Mouse (Mus musculus) embryo, embryonic 9.5 days (tissue): Measurements from ENCODE around the gene Sept9.
A peak's percentile ranks its signal among the peaks of the same experiment; 100 is the strongest.

Experiments used
- DNase-seq: peaks from one replicate; pipeline ENCODE4 v3.0.0-alpha.2; 2017; ENCODE audit errors: extremely low spot score

Sept9 gene

DNA sequence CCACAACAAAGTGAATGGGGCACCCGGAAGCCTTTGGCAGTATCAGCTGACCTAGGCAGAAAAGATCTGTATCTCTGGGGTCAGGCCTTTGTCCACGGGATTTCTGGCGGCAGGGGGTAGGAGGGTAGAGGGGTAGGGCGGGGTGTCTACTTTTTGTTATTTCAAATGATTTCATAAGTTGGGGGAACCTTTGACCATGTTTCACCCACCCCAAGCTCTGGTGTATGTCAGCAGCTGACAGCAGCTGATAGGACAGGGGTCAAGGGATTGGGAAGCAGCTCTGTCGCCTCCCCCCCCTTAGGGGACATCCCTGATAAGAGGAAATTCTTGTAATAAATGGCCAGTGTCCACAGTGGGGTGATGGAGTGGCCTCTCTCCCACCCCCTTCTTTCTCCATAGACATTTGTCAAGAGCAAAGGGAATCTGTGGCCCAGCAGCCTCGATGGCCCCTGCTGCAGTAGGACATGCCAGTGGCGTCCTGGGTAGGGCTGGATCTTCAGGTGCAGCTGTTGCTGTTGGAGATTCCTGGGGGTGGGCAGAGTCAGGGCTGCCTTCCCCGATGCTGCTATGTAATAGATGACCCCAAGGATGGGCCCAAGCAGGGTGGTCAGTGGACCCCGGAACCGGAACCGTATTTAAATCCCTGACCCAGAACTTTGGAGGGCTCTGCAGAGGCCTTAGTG lies 145.0 kb downstream of the Sept9 start:
- DNase-seq, result no peak

DNA sequence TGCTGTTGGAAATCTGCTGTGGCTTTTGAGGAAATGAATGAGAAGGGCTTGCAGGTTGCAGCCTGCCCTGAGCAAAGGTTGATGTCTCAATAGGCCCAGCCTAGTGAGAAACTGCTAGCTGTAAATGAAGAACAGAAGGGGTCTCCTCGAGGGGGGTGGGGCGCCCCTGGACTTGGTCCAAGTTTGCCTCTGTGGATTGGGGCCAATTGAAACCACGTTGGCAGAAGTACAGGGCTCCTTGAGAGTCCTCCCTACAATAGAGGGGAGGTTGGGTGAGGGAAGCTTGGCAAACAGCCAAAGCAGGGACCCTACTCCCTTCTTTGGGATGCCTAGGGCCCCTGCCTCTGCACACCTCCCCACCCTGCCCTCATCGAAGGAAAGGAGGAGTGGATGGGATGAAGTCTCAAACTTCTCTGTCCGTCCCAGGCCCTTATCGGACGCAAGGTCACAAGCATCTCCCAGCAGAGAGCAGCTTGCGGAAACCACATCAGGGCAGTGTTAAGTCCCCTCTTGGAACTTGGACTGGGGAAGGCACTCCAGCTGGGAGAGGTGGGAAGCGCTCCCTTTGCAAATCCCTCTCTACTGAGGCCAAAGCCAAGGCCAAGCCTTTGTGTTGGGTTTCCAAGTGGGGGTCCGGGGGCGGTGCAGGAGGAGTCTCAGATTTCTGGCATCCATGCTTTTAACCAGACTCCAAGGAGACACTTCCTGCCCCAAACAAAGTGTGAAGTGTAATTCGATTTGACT lies 145.7 kb downstream of the Sept9 start:
- DNase-seq, result no peak

DNA sequence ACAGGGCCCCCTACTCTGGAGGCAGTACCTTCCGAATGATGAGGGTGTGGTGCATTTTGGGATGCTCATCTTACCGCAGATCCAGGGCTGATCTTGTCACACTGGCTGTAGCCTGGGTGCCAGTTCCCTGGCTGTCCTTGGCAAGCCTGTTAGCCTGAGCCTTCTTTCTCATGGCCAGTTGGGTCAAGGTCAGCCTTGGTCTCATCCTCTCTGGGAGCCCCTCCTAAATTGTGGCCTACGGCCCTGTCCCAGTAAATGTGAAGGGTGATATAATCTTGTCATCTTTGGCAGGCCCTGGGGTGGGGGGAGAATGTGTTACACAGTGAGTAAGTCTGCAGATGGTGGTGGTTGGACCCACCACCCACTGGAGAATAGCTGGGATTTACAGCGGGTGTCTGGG lies 147.8 kb downstream of the Sept9 start:
- no peak for DNase-seq

DNA sequence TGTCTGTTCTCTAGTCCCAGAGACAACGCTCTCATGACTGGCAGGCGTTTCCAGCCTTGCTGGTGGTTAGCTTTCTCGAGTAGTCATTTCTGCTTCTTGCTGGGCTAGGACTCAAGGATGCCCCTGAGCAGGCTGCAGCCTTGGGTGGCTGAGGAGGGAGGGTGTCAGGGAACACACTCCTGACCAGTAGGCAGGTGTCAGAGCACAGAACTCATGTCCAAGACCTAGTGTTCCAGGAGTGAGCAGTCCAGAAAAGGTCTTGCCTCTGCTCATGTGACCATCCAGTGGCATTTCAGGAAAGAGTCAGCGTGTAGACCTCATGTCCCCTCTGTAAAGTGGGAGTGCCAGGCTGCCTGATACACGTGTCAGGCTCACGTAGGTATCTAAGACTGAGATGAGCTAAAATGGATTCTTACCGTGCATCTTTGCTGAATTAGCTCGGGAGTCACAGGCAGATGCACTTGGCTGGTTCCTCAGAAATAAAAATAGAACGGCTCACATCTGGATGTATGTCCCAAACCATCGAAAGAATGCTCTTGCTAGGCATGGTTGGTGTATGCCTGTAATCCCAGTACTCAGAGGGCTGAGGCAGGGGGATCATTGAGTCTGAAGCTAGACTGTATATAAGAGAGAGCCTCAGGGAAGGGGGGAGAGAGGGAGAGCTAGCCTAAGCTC lies 149.1 kb downstream of the Sept9 start:
- no peak for DNase-seq

DNA sequence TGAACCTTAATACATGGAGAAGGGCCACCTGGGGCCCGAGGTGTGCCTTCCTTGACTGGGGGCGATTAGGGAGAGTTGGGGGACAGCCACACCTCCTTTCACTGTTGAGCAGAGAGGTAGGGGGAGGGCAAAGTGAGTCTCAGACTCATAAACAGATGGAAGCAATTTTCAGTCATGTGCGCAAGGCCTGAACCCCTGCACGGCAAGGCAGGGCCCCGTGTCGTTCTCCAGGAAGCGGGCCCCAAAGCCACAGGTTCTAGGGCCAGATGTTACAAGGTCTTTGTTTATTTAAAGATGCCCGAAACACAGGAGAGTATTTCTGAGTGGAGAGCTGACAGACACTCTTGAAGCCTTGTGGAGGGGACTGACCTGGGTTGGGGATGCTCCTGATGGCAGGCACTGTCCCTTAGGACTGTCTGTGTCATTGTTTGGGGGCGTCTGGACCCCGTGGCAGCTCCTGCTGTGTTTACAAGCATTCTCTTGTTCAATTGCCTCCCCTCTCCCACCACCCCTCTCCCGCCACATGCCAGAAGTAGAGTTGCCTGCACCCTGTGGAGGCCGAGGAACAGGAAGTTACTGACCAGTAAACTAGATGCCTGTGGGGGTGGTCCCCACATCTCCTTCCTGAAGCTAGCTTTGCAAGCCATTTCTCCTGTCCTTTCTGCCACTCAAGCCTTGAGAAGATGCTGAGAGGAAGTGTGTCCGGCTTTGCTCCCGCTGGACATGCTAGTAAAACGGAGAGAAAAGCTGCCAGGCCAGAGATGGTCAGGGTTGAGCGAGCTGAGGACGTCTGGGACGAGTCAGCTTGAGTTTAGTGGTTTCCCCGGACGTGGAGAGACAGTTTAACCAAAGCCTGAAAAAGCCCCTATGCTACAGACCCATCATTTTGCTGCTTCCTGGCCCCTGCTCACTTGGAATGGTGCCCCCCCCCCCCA lies 150.2 kb downstream of the Sept9 start:
- no peak for DNase-seq

DNA sequence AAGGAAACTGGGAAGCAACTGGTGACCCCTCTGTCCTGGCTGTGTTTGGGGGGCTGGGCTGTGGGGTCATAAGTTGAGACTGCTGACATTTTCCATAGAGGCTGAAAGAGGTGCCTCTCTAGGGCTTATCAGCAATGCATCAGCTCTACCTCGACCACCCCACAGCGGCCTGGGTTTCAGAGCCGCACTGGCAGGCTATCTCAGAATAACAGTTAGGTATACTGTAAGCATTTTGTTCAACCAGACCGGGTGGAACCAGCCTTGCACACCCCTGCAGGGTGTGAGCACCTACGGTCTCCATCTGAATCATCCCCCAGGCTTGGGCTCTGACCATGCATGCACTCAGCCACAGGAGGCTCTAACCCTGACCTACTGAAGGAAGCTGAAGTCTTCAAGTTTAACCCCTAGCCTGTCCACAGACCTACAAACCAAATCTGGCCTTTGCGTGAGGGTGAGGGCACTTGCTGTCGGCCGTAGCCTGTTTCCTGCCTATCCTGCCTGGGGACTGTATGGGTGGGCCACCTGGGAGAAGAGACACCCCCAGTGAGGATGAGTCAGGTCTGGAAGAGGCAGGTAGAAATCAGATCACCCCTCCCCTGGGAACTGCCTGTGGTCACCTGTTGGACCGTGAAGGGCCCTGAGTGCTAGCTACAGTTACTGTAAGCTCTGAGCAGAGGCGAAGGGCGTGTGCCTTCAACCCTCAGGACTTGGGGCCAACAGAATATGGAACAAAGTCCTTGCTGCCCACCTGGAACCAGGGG lies 151.2 kb downstream of the Sept9 start:
- DNase-seq, result no peak

DNA sequence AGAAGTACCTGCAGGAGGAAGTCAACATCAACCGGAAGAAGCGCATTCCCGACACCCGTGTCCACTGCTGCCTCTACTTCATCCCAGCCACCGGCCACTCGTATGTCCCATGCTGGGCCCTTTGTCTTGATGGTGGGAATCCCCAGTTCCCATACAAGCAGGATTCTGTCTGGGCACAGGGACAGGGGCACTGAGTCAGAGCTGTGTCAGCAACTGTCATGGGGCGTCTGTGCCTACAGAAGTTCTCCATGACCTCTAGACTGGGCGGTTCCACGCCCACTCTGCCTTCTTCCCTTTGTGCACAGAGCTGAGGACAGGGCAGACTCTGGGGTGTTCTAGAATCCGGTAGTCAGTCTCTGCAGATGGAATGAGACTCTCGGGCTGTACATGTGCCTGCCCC lies 153.7 kb downstream of the Sept9 start:
- no peak for DNase-seq

DNA sequence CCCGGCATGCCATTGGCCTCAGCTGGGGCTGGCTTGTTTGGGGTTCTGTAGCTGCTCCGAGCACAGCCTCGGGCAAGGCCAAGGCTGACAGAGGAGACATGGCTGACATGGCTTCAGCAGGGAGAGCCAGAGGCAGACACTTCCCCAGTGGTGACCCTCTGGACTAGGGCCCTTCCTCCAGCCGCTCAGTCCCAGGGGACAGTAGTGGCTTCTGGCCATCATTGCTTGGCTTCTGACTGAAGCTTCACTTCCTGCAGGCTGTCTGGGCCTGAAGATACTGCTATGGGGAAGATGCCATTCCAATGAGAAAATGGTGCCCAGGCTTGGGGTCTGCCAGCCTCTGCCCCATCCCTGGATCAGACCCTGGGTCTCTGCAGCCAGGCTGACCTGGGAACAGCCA lies 154.6 kb downstream of the Sept9 start:
- no peak for DNase-seq

DNA sequence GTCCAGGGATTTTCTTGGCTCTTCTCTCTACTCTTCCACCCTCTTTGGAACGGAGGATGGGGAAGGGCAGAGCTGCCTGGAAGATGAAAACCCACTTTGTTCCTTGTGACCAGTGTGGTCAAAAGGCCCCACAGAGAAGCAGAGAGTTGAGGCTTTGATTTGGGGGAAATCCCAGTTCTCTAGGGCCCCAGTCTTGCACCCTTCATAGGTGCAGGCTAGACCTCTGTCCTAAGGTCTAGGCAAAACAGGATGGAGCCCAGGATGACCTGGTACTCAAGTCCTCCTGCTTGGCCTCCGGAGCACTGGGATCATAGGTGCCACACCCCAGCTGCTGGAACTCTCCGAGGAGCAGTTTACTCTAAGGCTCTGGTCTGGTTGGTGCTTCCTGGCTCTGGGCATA lies 157.5 kb downstream of the Sept9 start:
- no peak for DNase-seq

DNA sequence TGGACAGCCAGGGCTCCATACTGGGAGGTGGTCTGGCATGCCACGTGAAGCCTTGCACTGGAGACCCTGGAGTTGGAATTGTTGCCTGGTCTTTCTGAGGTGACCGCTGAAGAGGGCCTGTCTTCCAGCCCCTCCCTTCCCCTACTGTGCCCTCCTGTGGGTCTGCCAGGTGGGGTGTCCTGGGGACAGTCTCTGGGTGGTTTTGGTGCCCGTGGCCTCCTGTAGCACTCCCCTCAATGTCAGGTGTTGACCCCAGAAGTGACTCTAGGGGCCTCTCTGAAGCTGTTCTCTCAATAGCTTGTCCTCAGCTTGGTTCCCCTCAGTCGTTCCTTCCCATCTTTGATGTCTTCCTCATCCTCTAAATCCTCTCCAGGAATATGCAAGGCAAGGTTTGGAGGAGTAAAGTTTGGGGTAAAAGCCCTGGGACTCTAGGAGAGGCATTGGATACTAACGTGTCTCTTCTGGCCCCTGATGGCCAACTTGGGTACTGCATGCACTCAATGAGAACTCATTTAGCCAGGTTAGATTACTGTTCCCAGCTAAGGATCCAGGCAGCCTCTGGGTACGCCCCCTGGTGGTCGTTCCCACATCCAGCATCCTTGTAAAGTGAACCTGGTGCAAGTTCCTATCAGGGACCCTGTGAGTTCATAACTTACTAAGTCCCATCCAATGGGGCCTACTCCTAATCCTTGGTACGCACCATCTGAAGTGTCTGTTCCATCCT lies 158.6 kb downstream of the Sept9 start:
- DNase-seq, result peak; percentile 94

DNA sequence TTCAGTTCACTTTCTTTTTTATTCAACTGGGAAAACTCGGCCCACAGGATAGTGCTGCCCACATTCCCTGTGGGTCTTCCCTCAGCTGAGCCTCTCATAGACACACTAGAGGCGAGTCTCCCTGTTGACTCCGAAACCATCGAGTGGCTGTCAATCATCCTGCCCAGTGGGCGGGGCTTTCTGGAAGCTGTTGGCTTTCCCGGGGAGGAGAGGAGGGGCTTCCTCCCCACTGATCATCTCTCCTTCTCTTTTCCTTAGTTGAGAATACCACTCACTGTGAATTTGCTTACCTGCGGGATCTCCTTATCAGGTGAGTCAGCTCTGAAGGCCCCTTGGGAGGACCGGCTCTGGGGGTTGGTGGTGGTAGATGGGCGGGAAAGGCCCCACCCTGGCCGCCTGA lies 159.7 kb downstream of the Sept9 start:
- no peak for DNase-seq

DNA sequence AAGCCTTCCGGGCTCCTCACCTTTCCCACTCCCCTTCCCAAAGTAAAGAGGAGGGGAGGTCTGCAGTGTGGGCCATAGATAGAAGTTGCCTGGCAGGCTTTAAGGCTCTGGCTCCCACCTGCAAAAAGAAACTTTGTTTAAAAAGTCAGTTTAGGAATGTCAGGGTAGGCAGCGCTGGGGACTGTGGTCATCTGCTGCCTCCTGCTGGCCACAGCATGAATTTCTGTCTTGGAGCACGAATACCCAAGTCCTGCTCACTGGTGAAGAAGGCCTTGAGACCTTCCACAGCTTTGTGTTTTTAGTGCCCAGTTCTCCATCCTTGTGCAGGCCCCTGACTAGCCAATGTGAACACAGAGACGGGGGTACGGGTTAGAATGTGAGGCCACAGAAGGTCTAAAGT lies 160.4 kb downstream of the Sept9 start:
- peak; percentile 69 for DNase-seq

DNA sequence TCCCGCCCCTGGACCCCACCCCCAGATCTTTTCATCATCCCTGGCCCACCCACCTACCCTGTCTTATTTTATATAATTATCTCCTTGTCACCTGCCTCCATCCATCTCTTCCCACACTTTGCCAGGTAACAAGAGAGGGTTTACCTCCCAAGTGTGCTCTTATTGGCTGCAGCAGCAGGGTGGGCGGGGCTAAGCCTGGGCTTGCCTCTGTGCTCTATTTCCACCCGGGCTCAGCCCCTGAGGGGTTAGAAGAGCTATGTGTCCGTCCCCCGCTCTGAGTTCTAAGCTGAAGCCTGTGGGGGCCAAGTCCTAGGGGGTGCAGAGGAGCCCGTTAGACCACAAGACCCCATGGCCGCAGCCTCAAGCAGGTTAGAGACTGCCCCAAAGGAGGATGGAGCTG lies 161.1 kb downstream of the Sept9 start:
- DNase-seq, result no peak

DNA sequence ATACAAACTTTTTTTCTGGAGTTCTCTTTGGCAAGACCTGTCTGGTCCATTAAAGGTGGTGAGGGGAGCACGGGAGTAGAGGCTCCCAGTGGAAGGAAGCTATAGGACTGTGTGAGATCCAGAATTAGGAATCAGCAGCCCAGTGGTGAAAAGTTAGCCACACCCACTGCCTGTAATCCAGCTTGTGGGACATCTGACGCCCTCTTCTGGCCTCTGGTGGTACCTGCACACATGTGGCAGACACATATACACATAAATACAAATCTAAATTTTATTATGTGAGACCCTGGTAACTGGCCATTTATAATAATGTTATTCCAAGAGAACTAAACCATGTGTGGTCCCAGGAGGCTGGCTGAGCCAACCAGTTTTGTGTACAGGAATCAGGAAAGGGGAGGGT lies 162.8 kb downstream of the Sept9 start:
- no peak for DNase-seq

DNA sequence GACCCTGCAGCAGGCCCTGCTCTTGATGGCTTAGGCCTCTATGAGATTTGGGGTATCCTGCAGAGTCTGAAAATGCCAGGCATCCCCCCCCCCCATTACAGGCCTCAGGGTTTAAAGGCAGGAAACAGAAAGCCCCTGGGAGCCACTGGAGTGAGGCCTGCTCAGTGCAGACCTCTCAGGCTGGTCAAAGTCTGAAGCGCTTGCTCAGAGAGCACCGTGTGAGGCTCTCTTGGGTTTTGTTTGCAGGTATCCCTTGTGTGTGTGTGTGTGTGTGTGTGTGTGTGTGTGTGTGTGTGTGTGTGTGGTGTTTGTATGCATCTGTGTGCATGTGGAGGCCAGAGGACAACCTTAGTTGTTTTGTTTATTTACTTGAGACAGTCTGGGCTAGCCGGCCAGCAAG lies 164.5 kb downstream of the Sept9 start:
- DNase-seq, result no peak

DNA sequence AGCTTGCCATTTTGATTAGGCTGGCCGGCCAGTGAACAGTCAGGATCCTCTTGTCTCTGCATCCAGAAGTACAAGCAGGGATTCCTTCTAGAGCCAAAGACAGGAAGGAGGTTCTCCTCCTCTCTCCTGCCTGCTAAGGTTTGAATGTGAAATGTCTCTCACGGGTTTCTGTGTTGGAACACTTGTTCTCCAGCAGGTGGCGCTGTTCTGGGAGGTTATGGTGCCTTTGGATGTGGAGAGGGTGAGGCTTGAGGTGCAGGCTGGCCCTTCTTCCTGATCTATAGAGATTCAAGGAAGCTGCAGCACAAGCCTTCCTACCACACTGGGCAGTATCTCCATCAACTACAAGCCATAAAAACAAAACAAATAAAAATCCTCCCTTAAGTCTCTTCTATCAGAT lies 167.0 kb downstream of the Sept9 start:
- no peak for DNase-seq

DNA sequence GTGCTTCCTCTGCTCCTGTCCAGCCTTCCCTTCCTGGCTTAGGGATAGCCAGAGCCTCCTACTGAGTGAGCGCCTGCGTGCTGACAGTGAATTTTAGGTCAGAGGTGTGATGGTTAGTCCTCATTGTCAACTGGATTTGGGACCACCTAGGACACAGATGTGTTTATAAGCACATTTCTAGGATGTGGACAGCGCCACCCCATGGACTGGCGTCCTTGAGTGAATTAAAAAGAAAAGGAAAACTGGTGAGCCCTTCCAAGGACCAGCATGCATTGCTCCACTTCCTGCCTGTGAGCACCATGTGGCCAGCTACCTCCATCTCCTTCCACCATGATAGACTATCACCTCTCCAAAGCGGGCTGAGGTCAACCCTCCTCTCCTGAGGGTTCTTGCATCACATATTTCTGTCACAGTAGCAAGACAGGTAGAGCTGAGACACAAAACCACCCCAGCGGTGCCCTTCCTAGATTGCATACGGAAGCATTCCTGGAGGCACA lies 167.4 kb downstream of the Sept9 start:
- no peak for DNase-seq

DNA sequence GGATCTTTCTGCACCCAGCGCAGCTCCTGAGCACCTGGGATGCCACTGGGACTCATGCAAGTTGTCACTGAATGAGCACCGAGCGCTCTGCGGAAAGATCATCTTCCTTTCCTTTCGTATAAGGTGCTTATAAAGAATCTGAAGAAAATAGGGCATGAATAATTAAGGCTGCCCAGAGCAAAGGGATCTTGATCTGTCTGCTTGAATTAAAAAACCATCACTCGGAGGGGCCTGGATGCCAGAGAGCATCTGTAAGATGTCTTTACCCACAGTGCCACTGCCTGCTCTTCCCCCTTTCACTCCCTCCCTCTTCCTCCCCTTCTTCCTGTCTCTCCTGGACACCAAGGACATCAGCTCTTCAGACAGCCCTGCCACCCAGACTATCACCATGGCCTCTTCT lies 168.5 kb downstream of the Sept9 start:
- DNase-seq, result no peak

DNA sequence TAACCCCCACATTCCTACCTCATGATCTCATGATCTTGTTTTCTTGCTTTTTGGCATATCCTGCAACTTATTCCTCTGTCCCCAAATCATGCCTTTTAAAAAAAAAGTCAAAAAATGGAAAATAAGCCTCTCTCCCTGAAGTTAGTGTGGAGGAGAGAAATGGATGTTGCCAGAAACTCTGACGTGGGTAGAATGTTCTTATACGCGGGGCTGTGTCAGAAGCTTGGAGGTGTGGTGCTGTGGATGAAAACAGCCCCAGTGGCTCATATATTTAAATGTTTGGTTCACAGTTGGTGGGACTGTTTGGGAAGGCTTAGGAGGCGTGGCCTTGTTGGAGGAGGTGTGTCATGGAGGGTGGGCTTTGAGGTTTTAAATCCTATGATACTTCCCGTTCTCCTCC lies 169.9 kb downstream of the Sept9 start:
- no peak for DNase-seq

DNA sequence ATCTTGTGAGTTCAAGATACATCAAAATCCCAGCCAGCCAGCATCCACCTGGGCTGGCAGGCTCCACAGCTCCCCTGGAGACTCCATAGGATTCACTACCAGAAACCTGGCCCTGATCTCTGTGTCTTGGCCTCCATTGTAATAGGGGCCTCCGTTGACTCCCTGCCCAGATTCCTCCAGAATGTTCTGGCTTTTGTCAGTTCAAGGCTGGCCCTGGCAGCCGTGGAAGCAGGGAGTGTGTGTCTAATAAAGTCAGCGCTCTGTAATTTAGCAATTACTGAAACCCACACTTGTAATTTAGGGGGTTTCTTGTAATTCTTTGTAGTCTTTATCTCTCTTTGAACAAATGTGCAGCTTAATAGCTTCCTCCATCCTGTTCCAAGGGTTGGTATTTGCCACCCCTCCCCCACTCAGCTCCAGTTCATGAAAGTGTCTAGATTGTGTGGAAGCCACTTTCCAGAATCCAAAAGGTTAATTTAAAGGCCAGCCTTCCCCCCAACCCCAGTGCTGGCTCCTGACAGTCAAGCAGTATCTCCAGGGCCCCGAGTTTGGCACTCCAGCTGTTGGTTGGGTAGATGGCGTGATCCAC lies 170.9 kb downstream of the Sept9 start:
- no peak for DNase-seq
